Mouse (Mus musculus) embryonic facial prominence, embryonic 13.5 days (tissue): Measurements from ENCODE around the gene Fhad1. TPM values are rescaled to one million over a fixed set of nuclear protein-coding genes. Genes with fewer than 3 reads are reported as not detected.

Experiments
- ATAC-seq: fragments of 200-750 bp; cut with Nextera tagmentation; 2 replicates; pipeline ENCODE4 v1.8.0; 2017; ENCODE audit warnings: low read depth; ENCODE audit not compliant: insufficient number of reproducible peaks, insufficient read depth, low FRiP score, low TSS enrichment
- H3K27ac ChIP-seq: fragments of 300-500 bp; sonication (generic); 2 replicates; pipeline ENCODE4 v1.5.1; 2015; ENCODE audit warnings: moderate library complexity, mild to moderate bottlenecking, inconsistent platforms
- H3K27me3 ChIP-seq: fragments of 300-500 bp; sonication (generic); 2 replicates; pipeline ENCODE4 v1.6.1; 2015; ENCODE audit warnings: mild to moderate bottlenecking, inconsistent platforms
- H3K36me3 ChIP-seq: fragments of 300-500 bp; sonication (generic); 2 replicates; pipeline ENCODE4 v1.6.1; 2015; ENCODE audit warnings: mild to moderate bottlenecking, inconsistent platforms
- H3K4me1 ChIP-seq: fragments of 300-500 bp; sonication (generic); 2 replicates; pipeline ENCODE4 v1.6.1; 2015; ENCODE audit warnings: inconsistent platforms
- H3K4me2 ChIP-seq: fragments of 300-500 bp; sonication (generic); 2 replicates; pipeline ENCODE4 v1.6.1; 2015; ENCODE audit warnings: moderate library complexity, mild to moderate bottlenecking, inconsistent platforms
- H3K4me3 ChIP-seq: fragments of 300-500 bp; sonication (generic); 2 replicates; pipeline ENCODE4 v1.5.1; 2015; ENCODE audit warnings: mild to moderate bottlenecking, inconsistent platforms
- H3K9ac ChIP-seq: fragments of 300-500 bp; sonication (generic); 2 replicates; pipeline ENCODE4 v1.6.1; 2015; ENCODE audit warnings: mild to moderate bottlenecking, inconsistent platforms
- H3K9me3 ChIP-seq: fragments of 300-500 bp; sonication (generic); 2 replicates; pipeline ENCODE4 v1.6.1; 2016; ENCODE audit warnings: inconsistent platforms
- WGBS: fragments of 180-500 bp; shearing (Covaris S2); methylation state at CpG from one replicate; pipeline ENCODE4 v1.1.7; 2015; ENCODE audit warnings: mixed read lengths; 5-methylcytosine and 5-hydroxymethylcytosine counted together
- polyA plus RNA-seq: library from polyadenylated mRNA; unstranded; fragments of >200 nt; fragmentation: Nextera tagmentation; extraction: Ambion mirVana; gene quantifications from 2 replicates; pipeline ENCODE4 v1.2.1, GENCODE M21; 2015

Fhad1 gene
- polyA plus RNA-seq, 1 experiment from 2014 or later: 0.91 TPM

DNA sequence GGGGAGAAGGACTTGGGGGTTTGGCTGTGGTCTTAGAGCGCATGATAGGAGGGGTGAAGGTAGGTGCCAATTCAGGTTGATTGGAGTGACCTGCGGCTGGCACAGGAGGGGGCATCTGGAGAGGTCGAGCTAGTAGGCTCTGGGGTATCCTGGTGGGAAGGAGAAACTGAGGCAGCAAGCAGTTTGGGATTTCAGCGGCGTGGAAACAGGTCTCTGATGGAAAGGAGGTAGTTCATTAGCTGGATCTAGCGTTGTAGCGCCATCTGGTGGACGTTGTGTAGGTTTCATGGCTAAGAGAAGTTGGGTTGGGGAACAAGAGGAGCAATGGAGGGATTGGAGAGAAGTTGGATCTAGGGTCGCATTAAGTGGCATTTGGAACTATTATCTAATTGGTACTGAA is 161.4 kb downstream of the Fhad1 start:
- Histone ChIP-seq H3K9ac (no peak overlapping the region), H3K9me3 (no peaks in the 10 kb centered on the region), H3K27ac (no peak overlapping the region), H3K4me3 (no peak overlapping the region), H3K4me1 (0 out of 2 replicates have a peak, but pooled peaks cover 2% of the 10 kb centered on the region), H3K4me2 (no peak overlapping the region), H3K36me3 (no peaks in the 10 kb centered on the region), H3K27me3 (no peaks in the 10 kb centered on the region)
- WGBS: 78% methylated on average over 9 of the region's 9 CpGs
- ATAC-seq: no peak

DNA sequence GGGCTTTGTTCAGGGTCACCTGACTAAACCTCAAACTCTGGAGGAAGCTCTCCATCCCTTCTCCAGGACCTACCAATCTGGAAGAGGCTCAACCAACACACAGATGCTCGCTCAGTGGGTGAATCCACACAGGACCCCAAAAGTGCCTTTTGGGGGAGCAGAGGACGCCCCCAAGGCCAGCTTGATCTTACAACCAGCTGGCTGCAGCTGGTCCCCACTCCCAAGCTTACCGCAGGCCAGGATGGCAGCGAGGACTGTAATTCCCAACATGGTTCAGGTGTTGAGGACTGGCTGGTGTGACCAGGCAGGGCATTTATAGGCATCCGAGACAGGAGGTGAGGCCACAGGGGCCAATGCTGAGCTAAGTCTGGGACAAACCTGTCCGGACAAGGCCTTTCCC is 168.9 kb downstream of the Fhad1 start, which contains the start of gene Ctrc:
Gene Ctrc (minus strand): TSS at position 361 of the 400 bp plus-strand sequence.
- Histone ChIP-seq H3K4me2 (no peak within 1 kb of the TSS), H3K9me3 (no peaks in the 10 kb centered on the region), H3K9ac (no peak within 1 kb of the TSS), H3K36me3 (no peaks in the 10 kb centered on the region), H3K27ac (no peak within 1 kb of the TSS), H3K4me3 (no peak within 1 kb of the TSS), H3K27me3 (no peaks in the 10 kb centered on the region), H3K4me1 (no peaks in the 10 kb centered on the region)
- ATAC-seq: no peak
- WGBS: 83% methylated on average over 6 of the region's 6 CpGs

Other genes starting within 250 kb of the Fhad1 start
- gene Dnajc16, start 224.2 kb downstream of the Fhad1 start, polyA plus RNA-seq: 3.8 and 4.2 TPM in 2 replicates
- gene Casp9, start 221.5 kb downstream of the Fhad1 start, polyA plus RNA-seq: 14.2 and 15.1 TPM in 2 replicates
- gene Cela2a, start 188.9 kb downstream of the Fhad1 start, polyA plus RNA-seq: 0.25 TPM in 1 of 2 replicates, not detected in the other
- not detected in 2 replicates for gene Ctrc, start 168.7 kb downstream of the Fhad1 start, polyA plus RNA-seq
- gene Efhd2, start 140.2 kb downstream of the Fhad1 start, polyA plus RNA-seq: 51.2 and 52.0 TPM in 2 replicates
- 13.9 and 14.2 TPM in 2 replicates for gene Tmem51, start 69.2 kb upstream of the Fhad1 start, polyA plus RNA-seq
- 13.2 and 13.4 TPM in 2 replicates for gene Kazn, start 224.3 kb upstream of the Fhad1 start, polyA plus RNA-seq